18 mouse cellular contexts compared by ENCODE assay signal in the genomic region with DNA sequence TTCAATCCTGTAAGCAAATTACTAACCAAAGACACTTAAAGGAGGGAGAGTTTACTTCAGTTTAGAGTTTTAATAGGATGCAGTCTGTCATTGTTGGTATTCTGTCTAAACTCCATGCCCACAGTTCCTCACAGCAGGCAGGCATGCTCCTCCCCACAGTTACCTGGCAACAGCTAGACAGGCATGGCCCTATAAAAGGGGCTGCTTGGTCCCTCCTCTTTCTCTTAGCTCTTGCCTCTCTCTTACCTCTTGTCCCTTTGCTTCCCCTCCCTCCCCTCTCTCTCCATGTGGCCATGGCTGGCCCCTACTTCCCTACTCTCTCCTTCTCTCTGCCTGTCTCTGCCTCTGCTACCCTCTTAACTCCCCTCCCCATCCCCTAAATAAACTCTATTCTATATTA.
DNase-seq lines count a peak whose midpoint lies in the region; ATAC-seq and TF ChIP-seq lines count a peak whose summit lies in the region.
"Had no signal": no experiment of that assay in that cellular context is flagged by ENCODE, and none has a peak within 500 bp of the region (broad histone marks: within the 10 kb centered on the region; RNA-seq: fewer than 3 reads in every experiment).

No protein-coding gene starts in this region.

- 0 out of 2 replicates have a peak overlapping the region, but pooled peaks have one; percentile 37 for H3K27ac ChIP-seq in forebrain, embryonic 10.5 days
- no peak overlapping the region for H3K27ac ChIP-seq in hindbrain, embryonic 14.5 days
- no peak overlapping the region for H3K27ac ChIP-seq in midbrain, embryonic 14.5 days (replicated peaks; ENCODE audit: low read depth, low read length)
- H3K27ac ChIP-seq: heart, adult 2 months; kidney, postnatal 0 days; stomach, embryonic 15.5 days had no signal

- TF ChIP-seq CTCF in brain, embryonic 14.5 days (IDR thresholded peaks at IDR 0.05; ENCODE audit: borderline replicate concordance, extremely low read depth, insufficient read depth, insufficient read length) = no peak

- peaks cover 23% of the 10 kb centered on the region for H3K4me1 ChIP-seq in forebrain, embryonic 10.5 days
- H3K4me1 ChIP-seq in hindbrain, embryonic 14.5 days (replicated peaks; ENCODE audit: control insufficient read depth, insufficient read depth, low read length) = peaks cover 10% of the 10 kb centered on the region; the same call in 1 of the 2 replicates
- H3K4me1 ChIP-seq in midbrain, embryonic 14.5 days (ENCODE audit: control insufficient read depth, insufficient read depth, low read length) = peaks cover 7% of the 10 kb centered on the region
- H3K4me1 ChIP-seq: stomach, embryonic 15.5 days had no signal

- H3K9me3 ChIP-seq in forebrain, embryonic 10.5 days = no peaks in the 10 kb centered on the region
- H3K9me3 ChIP-seq in hindbrain, embryonic 14.5 days (ENCODE audit: control insufficient read depth, low read length) = no peaks in the 10 kb centered on the region
- H3K9me3 ChIP-seq in midbrain, embryonic 14.5 days (ENCODE audit: control insufficient read depth, low read length) = no peaks in the 10 kb centered on the region
- H3K9me3 ChIP-seq: stomach, embryonic 15.5 days had no signal

- H3K9ac ChIP-seq in hindbrain, embryonic 14.5 days = no peak overlapping the region
- H3K9ac ChIP-seq in midbrain, embryonic 14.5 days (replicated peaks; ENCODE audit: low read length) = no peak overlapping the region
- H3K9ac ChIP-seq: stomach, embryonic 15.5 days had no signal

- H3K4me2 ChIP-seq in hindbrain, embryonic 14.5 days (replicated peaks) = no peak overlapping the region
- no peak overlapping the region for H3K4me2 ChIP-seq in midbrain, embryonic 14.5 days (ENCODE audit: low read length)
- H3K4me2 ChIP-seq: stomach, embryonic 15.5 days had no signal

- no peaks in the 10 kb centered on the region for H3K27me3 ChIP-seq in forebrain, embryonic 10.5 days (ENCODE audit: poor library complexity, severe bottlenecking)
- H3K27me3 ChIP-seq in hindbrain, embryonic 14.5 days (ENCODE audit: control insufficient read depth, insufficient read depth, low read length) = no peaks in the 10 kb centered on the region
- H3K27me3 ChIP-seq in midbrain, embryonic 14.5 days (ENCODE audit: control insufficient read depth, insufficient read depth, low read length) = no peaks in the 10 kb centered on the region
- H3K27me3 ChIP-seq: stomach, embryonic 15.5 days had no signal

- no peaks in the 10 kb centered on the region for H3K36me3 ChIP-seq in forebrain, embryonic 10.5 days (replicated peaks)
- no peaks in the 10 kb centered on the region for H3K36me3 ChIP-seq in hindbrain, embryonic 14.5 days (replicated peaks; ENCODE audit: control insufficient read depth, insufficient read depth)
- no peaks in the 10 kb centered on the region for H3K36me3 ChIP-seq in midbrain, embryonic 14.5 days (ENCODE audit: control insufficient read depth, insufficient read depth, low read length)
- H3K36me3 ChIP-seq: stomach, embryonic 15.5 days had no signal

- DNase-seq in brain, embryonic 14.5 days (ENCODE audit: low read depth) = peak; percentile 81
- DNase-seq in forebrain, embryonic 10.5 days (ENCODE audit: extremely low spot score, low spot score) = peak; percentile 63
- DNase-seq in hindbrain, embryonic 14.5 days (ENCODE audit: low spot score) = no peak
- peak; percentile 56 for DNase-seq in midbrain, embryonic 14.5 days
- no peak for DNase-seq in gastrocnemius, postnatal 10 days
- no peak for DNase-seq in thymus, postnatal 36 days
- no peak for DNase-seq in gastrocnemius, adult 18-20 months (ENCODE audit: low spot score)
- DNase-seq: adrenal gland, adult 2 months; heart, adult 2 months; heart, postnatal 4 days; layer of hippocampus, postnatal 36 days; liver; lung, postnatal 10 days; right cerebral cortex, postnatal 25 days had no signal

- peak; percentile 81; the same call in 1 of the 2 replicates for ATAC-seq in hindbrain, embryonic 14.5 days (ENCODE audit: low FRiP score)
- peak; percentile 65 for ATAC-seq in midbrain, embryonic 14.5 days (ENCODE audit: low FRiP score, low TSS enrichment)
- ATAC-seq in megakaryocyte-erythroid progenitor cell, adult 5-6 weeks (replicated peaks; ENCODE audit: low FRiP score, low TSS enrichment, poor library complexity, severe bottlenecking) = no peak

- no peak for TF ChIP-seq POLR2A in brain, embryonic 14.5 days (IDR thresholded peaks at IDR 0.05; ENCODE audit: borderline replicate concordance, extremely low read depth, insufficient read depth, insufficient read length, poor library complexity, severe bottlenecking)

- H3K4me3 ChIP-seq in forebrain, embryonic 10.5 days = no peak overlapping the region
- no peak overlapping the region for H3K4me3 ChIP-seq in hindbrain, embryonic 14.5 days (replicated peaks; ENCODE audit: low read length)
- H3K4me3 ChIP-seq in midbrain, embryonic 14.5 days (replicated peaks; ENCODE audit: low read depth, low read length) = no peak overlapping the region
- H3K4me3 ChIP-seq: heart, adult 2 months; myocyte; stomach, embryonic 15.5 days had no signal

Comparison
In these comparisons a context has a peak if more than half of its experiments do, and no peak if none do; other contexts are left out.
1. DNase-seq: peak in brain, embryonic 14.5 days (single experiment), forebrain, embryonic 10.5 days (single experiment) and midbrain, embryonic 14.5 days (single experiment); none in hindbrain, embryonic 14.5 days (single experiment), gastrocnemius, postnatal 10 days (single experiment), thymus, postnatal 36 days (0 of 2) and gastrocnemius, adult 18-20 months (single experiment).